Mouse (Mus musculus): ENCODE results near the gene Fcnb.

The Fcnb gene

DNA sequence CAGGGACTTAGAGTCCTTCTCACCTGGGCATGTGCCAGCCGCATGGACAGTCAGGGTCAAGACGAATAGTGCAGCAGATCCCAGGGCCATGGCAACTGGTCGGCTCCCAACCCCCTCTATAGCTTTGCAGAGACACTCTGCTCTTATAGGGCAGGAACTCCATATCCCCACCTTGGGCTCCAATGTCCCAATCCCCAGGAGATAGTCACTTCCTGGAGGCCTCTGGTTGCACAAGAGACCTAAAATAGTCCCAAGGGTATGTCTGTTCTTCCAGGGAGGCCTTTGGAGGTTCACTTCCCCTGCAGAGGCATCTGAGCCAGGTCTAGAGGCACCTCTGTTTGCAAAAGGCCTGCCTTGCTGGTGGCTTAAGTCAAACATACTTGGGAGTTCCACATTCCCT is at the start of gene Fcnb:
TSS of gene Fcnb (minus strand) at position 118 of the 400 bp plus-strand sequence.
- no peak for DNase-seq (ENCODE audit: low spot score)

DNA sequence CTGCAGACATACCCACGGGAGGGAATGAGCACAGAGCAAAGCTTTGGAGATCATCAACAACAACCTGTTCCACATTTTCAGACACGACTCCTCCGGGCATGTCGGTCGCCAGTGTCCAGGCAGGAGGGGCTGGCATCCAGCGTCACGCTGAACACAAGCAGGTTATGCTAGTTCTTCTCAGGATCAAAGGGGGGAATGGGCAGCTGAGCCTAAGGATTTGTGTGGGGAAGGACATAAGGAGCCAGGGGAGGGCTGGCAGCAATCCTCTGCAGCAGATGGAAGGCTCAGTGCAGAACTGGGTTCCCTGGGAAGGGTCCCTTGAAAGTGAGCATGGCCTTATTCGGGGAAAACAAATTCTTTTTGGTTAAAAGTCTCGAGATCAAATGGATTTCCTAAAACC is 49.1 kb upstream of the Fcnb start:
- DNase-seq (ENCODE audit: low spot score): no peak

DNA sequence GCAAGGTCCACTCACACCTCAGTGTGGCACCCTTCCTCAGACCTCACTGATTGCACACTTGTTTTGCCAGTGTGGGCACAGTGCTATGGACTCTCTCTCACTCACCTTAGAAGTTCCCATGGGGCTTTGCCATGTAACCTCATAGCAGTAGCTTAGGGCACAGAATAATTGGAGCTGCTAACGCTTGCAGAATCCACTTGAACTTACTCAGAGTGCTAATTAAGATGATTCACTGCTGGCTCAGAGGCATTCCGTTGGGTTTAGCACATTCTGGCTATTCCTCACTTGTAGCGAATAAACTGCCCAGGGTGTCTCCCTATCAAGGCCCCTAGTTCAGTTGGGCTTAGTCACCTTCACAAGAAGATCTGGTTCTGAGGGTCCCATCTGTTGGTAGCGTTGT is 47.4 kb upstream of the Fcnb start:
- no peak for DNase-seq (ENCODE audit: low spot score)

DNA sequence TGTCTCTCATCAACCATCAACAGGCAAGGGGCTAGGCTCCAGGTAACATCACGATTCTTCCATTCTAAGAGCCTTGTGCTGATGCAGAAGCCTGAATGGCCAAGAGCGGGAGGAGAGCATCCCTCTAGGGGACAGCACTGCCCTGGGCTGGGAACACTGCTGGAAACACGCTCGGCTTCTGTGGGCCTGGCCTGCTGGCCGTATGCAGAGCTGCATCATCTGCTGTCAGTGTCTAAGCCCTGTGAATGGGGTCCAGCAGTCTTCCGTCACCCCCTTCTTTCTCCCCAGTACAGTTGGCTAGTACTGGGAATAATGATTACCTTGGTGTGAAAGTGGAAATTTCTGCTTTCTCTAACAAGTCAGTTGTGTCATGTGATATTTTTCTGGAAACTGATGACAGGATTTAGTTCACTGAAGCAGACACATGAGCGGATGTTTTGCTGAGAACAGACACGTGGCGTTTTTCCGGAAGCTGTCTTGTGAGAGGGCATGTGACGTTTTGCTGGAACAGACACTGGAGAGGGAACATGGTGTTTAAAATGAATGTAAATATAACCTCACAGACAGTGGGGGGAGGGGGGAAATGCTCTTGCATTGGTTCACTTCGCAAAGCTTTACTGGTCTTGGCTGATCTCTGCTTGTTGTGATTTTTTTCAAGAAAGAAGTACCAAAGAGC is 42.2 kb upstream of the Fcnb start:
- DNase-seq (ENCODE audit: low spot score): no peak

DNA sequence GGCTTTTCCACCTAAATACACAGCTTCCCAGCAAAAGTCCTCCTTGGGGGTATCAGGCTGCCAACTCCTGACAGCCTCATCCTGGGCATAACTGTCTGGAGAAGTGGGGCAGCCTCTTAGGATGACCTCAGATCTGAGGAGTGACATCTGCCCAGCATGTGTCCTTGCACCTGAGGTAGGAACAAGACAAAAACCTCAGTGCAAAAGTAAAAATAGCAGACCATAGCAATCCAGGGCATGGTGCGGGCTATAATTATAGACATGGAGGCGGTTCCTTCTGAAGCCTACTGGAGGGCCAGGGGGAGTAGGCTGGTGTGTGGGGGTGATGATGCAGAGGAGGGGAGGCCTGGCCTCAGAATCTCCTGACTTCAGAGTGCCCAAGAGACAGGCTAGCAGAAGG is 39.2 kb upstream of the Fcnb start:
- DNase-seq (ENCODE audit: low spot score): no peak

DNA sequence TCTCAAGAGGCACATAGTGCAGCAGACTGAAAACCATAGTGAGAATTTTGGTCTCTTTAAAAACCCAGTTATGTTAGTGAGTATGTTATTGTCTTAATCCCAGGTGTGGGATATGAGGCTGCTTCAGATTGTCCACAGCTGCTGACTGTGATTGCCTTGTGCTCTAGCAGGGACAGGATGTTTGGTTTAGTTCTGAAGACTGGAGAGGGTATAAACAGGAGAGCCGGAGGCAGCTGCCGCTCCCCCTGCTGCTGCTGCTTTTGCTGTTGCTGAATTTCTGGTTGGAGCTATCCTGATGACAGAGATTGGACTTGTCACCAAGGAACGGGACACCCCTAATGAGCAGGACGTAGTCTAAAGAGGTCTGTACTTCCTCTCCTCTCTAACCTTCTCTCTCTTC is 36.6 kb upstream of the Fcnb start:
- no peak for DNase-seq (ENCODE audit: low spot score)

DNA sequence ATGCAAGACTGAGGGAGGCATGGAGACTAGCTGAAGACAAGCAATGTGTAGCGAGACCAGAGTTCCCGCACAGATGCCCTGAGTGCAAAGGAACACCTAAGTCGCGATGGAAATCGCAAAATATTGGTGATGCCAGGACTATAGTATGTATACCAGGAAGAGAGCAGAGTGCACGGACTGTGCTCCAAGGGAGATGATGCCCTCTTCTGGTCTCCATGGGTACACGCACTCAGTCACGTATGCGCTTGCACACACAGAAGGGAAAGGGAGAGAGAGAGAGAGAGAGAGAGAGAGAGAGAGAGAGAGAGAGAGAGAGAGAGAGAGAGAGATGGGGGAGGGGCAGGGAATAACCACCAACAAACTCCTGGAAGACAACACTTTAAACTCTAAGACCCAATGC is 35.7 kb upstream of the Fcnb start:
- no peak for DNase-seq (ENCODE audit: low spot score)

DNA sequence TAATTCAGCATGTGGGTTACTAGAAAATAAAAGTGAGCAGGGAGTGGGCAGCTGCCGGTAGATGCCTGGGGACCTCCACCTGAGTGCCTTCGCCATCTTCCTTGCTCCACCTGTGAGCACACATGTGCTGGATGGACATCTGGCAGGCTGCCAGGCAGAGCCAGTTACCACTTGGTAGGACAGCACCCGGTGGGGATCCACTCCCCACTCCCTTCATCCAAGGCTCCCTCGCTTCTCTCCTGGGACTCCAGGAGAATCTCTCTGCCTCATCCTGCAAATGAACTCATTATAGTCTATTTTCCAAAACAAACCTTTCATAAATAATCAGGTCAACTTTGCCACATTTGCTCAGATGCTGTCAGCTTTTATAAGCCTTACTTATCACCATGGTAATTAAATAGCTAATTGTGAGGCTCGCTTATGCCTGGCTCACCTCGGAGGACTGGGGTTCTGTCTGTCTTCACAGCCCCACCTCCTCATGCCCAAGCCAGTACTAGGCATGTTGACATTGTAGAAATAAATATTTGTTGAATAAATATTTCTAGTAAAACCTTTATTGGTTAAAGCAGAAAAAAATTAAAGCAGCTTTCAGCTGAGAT is 33.9 kb upstream of the Fcnb start:
- DNase-seq (ENCODE audit: low spot score): no peak

DNA sequence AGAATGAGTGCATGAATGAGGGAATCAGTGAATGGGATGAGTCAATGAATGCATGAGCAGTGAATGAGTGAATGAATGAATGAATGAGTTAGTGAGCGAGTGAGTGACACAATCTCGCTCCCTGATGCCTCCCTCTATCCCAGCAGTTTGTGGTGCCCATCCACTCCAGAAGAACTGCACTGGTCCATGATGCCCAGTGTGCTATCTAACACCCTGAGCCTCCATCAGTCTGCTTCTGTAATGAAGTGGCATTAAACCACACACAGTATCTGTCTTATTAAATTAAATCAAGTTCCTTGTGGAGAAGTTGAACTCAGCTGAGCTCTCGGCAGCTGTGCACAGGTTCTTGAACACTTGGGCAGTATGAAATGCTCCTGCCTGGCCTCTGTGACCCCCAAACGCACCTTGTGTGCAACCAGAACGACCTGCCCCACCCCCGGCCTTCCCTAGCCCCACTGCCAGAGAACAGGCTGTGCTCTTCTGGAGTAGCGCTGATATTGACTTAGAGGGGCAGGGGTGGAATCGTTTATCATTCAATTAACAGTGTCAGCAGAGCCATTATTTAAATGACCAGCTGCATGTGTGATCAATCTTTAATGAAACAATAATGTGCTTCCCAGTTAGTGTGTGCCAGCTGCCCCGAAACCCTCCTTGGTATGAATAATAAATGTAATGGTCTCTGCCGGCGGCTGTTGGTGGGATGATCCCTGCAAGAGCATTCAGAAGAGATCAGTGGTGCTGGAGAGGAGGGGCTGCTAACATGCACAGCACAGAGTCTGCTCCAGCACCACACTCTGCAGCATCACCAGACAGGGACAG is 33.0 kb upstream of the Fcnb start:
- DNase-seq (ENCODE audit: low spot score): no peak

DNA sequence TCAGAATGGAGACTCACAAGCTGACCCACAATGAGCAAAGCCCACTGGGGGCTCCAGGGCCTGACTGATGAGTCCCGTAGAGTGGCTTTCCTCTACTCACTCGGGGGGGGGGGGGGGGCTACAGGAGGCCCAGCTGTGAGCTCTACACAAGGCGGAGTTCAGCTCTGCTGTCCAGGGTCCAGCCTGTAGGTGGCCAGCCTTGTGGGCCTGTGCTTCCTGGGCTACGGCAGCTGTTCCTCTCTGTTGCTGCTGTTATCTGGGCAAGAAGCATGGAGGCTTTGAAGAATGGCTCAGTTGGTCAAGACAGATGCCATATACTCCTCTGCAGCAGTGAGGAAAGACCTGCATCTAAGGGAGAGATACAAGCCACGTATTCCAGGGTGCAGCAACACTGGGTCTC is 24.1 kb upstream of the Fcnb start:
- DNase-seq (ENCODE audit: low spot score): no peak

DNA sequence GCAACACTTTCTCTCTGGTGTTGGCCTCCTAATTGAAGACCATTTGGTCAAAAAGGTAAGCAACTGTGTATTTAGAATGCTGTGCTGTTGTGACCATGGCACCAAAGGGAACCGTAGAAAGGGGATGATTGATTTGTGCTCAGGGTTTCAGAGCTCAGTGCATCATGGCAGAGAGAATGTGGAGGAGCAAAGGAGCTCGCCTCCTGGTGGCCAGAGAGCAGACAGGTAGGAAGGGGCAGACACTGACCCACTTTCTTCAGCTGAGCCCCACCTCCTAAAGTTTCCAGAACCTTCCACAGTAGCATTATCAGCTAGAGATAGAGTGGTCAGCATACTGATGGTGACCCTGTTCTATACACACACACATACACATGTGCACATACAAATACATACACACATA is 21.3 kb upstream of the Fcnb start:
- DNase-seq (ENCODE audit: low spot score): no peak

DNA sequence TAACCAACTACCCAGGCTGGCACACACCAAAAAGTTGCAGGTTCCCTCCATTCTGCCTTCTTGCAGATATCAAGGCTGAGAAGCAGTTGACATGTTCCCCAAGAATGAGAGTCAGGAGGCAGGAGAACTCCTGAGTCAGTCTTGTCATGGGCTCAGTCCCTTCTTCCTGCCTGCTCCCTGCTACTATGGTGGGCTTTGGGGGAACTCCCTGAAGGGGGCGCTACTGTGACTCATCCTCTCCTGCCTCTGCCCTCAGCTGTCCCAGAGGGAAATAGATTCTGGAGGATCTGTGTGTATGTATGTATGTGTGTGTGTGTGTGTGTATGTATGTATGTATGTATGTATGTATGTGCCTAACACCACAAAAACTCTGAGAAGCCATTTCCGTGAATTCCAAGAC is 19.0 kb upstream of the Fcnb start:
- DNase-seq (ENCODE audit: low spot score): no peak

DNA sequence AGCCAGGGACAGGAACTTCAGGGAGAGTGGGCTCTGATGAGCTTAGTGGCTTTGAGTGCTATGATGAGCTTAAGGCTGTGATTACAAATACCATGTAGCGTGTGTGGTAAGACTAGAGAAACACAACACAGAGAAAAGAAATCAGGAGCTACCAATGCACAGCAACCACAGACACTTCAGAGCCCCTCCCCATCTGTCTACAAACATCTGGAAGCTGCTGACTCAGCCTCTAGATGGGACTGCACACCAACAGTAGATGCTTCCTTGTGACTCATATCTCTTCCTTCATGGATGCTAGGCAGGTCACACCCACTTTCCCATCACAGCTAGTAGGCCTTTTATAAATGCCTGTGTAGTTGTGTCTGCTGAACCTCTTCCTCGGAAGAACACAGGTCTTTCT is 17.2 kb upstream of the Fcnb start:
- DNase-seq (ENCODE audit: low spot score): no peak

DNA sequence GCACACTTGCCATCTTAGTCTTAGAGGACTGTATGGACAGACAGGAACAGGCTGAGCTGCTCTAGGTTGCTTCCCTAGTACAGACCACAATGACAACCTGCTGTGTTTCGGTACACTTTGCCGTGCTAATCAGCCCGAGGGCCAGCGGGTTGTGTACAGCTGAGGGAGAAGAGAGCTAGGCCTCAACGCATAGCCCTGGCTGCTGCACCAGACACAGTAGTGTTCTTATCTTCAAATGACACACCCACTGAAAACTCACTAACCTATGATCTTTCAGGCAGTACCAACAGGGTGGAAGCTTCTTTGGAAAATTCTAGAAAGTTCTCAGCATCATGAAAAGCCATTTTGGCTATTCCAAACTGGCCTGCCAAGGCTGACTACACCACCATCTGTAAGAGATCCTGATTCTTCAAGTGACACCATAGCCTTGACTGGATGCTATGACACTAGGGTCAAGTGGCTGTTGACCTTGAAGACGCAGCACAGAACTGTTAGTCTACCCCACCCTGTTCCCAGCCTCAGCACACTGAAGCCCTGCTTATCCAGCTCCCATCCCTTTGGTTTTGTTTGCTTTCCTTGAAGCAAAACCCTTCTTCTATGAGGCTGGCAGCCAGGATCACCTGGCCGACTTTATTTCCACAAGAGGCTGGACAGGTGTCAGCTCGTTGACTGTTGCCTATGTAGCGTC is 16.3 kb upstream of the Fcnb start:
- DNase-seq (ENCODE audit: low spot score): no peak

DNA sequence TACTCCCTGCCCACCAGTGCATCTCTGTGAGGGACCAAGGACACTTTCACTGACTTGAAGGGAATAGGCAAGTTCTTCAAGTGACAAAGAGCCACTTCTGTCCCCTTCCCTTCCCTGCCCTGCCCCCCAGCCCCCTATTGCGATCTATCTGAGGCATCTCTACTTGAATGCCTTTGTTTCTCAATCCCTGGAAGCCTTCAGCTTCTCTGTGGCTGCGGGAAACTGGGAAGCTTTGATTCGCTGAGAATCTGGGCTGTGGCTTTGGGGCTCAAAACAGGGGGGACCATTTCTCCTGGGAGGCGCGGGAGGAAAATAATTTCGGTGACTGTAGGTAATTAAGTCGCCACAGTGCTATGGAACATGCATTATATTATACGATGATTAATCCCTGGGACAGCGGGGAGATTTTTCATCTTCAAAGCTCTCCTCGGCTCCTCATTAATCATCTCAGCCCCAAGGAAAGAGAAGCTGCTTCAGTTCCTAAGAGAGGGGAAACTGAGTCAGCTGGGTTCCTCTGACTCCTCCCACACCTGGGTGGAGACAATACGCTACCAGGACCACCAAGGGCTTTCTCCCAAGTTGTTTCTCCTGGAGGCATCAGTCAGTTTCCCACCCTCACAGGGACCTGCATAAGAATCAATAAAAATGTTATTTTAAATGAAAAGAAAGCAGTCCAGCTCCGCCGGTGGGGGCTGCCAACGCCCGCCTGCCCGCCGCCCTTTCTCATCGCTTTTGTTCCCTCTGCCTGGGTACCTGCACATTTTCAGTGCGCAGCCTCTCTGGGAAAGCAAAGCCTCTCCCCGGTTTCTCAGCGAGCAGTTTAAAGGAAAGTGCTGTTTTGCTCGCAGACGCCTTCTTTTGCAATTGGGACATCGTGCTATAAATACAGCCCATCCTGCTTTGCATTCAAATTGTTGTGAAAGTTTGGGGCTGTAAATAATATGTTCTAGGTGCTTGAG is 14.1 kb upstream of the Fcnb start:
- DNase-seq (ENCODE audit: low spot score): no peak

DNA sequence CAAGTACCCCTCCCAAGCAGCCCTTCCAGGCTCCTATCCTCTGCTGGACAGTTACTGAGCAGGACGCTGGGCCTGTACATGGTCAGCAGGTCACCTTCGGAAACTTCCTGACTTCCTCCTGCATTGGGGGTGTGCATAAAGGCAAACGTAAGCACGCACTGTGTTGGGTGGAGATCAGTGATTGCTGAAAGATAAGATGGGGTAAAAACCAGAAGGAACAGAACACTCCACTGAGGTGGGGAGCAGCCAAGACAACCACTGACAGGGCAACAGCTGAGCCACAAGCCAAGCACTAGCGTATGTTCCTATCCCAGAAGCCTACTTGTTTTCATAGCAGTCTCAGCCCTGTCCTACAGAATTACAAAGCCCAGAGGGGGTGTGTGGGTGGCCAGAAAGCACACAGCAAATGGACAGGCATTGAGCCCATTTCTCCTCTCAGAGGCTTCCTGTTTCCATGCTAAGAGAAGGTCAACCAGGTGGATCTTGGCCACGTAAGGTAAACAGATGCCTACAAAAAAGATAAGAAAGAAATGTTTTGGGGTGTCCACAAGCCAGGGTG is 12.1 kb upstream of the Fcnb start:
- DNase-seq (ENCODE audit: low spot score): no peak

DNA sequence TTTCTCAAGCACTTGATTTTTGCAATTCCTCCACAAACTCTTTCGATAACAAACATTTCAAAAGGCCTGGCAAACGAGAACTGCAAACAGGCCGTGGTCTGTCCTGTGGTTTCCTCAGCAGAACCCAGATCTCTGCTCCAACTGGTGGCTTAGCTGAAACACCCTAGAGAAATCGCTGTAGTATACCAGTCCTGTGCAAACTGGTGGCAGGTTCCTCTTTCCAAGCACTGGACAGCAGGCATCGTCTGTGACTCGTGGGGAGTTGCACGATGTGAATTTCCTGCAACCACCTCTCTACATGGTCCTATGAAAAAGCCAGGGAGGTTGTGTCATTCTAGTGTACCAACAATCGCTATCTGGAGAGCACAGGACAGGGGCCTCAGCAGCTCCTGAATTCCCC is 7.4 kb upstream of the Fcnb start:
- no peak for DNase-seq (ENCODE audit: low spot score)

DNA sequence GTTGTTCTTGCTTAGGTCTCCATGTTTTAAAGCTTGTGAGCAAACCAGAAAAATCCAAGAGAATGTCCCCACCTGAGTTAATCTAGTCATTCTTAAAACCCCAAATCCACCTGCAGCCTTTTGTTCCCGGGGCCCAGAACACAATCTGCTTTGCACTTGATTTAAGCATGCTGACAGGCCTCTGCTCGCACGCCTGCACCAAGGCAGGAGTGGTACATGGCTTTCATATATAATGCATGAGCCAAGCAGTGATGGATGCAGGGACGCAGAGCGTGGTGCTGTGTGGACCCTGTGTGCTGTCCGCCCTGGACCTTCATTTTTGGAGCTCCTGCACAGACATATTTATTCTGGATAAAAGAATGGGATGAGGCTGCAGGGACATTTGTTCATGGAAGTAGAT is 6.4 kb upstream of the Fcnb start:
- no peak for DNase-seq (ENCODE audit: low spot score)

DNA sequence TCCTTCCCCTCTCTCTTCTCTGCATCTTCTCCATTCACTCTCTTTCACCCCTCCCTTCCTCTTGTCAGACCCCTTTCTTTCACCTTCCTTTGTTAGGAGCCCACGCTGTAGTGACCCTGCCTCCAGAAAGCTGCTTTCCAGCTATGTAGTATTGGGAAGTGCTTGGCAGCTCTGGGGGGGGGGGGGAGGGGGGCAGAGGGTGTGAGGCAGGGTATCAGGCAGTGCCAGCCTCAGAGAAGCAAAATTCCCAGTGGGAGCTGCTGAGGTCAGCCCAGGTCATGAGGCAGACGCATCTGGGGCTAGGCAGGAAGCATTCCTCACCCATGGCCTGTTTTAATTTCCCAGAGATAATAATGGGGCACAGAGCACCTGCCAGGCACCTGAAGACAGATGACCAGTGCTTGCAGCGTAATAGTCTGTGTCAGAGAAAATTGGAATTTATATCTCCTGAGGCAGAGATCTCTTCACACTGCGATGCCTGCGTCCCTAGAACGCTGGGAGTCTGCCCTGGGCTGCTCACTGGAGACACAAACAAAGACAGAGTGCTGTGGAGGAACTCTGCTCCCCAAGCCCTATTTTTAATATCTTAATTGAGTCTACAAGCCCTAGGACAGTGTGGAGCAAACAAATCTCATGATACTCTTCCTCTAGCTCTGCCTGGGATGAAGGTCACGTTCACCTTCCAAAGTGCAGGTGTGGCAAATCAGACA is 5.8 kb upstream of the Fcnb start:
- no peak for DNase-seq (ENCODE audit: low spot score)

DNA sequence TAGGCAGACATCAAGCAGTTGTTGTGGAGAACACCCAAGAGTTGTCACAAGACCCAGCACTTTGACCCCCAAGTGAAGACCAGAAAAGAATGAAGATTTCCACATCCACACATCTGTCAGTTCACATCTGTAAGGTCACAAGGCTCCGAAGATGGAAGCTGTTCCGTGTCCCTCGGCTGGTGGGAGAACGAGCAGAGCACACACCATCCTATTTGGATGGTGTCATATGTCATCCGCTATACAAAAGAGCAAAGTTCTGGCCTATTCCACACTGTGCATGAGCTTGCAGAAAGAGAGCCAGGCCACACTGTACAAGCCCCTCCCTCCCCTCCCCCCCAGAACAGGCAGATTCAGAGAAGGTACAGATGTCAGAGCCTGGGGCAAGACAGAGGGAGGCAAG is 4.4 kb upstream of the Fcnb start:
- DNase-seq (ENCODE audit: low spot score): no peak

DNA sequence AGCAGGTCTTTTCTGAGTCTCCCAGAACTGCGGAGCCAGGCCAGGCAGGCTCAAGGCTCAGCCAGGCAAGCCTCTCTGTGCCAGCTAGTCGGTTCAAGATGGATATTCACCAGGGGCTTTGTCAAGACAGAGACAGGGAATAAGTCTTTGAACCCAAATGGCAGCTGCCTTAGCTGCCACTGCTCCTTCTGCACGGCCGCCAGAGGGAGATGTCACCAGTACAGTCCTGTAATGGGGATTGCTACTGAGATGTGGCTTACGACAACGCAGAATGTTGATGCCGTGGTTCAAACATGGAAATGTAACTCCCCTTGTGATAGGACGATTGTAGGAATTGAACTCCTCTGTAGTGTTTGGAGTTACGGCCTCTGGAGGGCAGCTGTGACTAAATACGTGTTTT is 1.4 kb upstream of the Fcnb start:
- no peak for DNase-seq (ENCODE audit: low spot score)

Data from ovary, postnatal 36 days (tissue).